24 mouse cellular contexts compared by ENCODE assay signal in the genomic region with DNA sequence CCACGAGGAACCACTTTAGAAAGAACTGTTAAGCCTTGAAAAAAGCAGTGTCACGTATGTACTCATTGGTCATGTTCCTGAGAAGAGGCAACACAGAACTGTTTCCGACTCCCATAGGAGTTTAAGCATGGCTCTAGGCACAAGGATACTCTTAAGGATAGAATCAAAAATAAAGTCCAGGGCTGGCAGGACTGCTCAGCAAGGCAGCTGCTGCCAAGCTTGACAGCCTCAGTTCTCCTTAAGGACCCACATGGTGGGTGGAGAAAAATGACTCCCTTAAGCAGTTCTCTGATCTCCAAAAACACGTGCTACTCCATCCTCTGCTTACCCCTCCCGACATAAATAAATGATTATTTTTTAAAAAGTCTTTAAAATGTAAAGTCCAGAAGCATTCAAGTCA.
"Had no signal": no experiment of that assay in that cellular context is flagged by ENCODE, and none has a peak within 500 bp of the region (broad histone marks: within the 10 kb centered on the region; RNA-seq: fewer than 3 reads in every experiment).

No protein-coding gene starts in this region.

- H3K4me2 ChIP-seq: hindbrain, embryonic 12.5 days; hindbrain, embryonic 14.5 days; intestine, embryonic 15.5 days; limb, embryonic 13.5 days; limb, embryonic 15.5 days; liver, embryonic 12.5 days had no signal

- DNase-seq: gastrocnemius, postnatal 10 days; gastrocnemius, postnatal 25 days; heart, adult 18-20 months; heart, postnatal 10 days; heart, postnatal 4 days; kidney, adult 18-20 months; kidney, adult 8-10 months; kidney, postnatal 10 days; kidney, postnatal 25 days; kidney, postnatal 4 days; left cerebral cortex, postnatal 4 days; lung, adult 18-20 months had no signal

- H3K27me3 ChIP-seq: hindbrain, embryonic 12.5 days; intestine, embryonic 15.5 days; limb, embryonic 13.5 days; limb, embryonic 15.5 days; liver, embryonic 12.5 days had no signal

- H3K9ac ChIP-seq: hindbrain, embryonic 12.5 days; hindbrain, embryonic 14.5 days; intestine, embryonic 15.5 days; limb, embryonic 13.5 days; limb, embryonic 15.5 days; liver, embryonic 12.5 days; liver, embryonic 14.5 days had no signal

- H3K36me3 ChIP-seq: intestine, embryonic 15.5 days had no signal

- H3K27ac ChIP-seq: heart, embryonic 10.5 days; hindbrain, embryonic 10.5 days; hindbrain, embryonic 12.5 days; hindbrain, embryonic 14.5 days; intestine, embryonic 15.5 days; limb, embryonic 13.5 days; limb, embryonic 15.5 days; liver, embryonic 12.5 days; liver, embryonic 14.5 days had no signal

- H3K9me3 ChIP-seq: heart, embryonic 10.5 days; hindbrain, embryonic 10.5 days; hindbrain, embryonic 12.5 days; intestine, embryonic 15.5 days; limb, embryonic 13.5 days; limb, embryonic 15.5 days; liver, embryonic 12.5 days had no signal

- ATAC-seq: hindbrain, embryonic 16.5 days; inflammation-experienced regulatory T-cells, adult 6 months; intestine, embryonic 15.5 days; intestine, postnatal 0 days; liver, embryonic 12.5 days had no signal

- H3K4me3 ChIP-seq: heart, embryonic 10.5 days; hindbrain, embryonic 10.5 days; hindbrain, embryonic 12.5 days; intestine, embryonic 15.5 days; limb, embryonic 13.5 days; limb, embryonic 15.5 days; liver, embryonic 12.5 days had no signal

- H3K4me1 ChIP-seq: heart, embryonic 10.5 days; hindbrain, embryonic 10.5 days; hindbrain, embryonic 12.5 days; intestine, embryonic 15.5 days; limb, embryonic 13.5 days; limb, embryonic 15.5 days; liver, embryonic 12.5 days had no signal
